Mouse (Mus musculus): ENCODE data around the gene Amt.

The Amt gene

DNA sequence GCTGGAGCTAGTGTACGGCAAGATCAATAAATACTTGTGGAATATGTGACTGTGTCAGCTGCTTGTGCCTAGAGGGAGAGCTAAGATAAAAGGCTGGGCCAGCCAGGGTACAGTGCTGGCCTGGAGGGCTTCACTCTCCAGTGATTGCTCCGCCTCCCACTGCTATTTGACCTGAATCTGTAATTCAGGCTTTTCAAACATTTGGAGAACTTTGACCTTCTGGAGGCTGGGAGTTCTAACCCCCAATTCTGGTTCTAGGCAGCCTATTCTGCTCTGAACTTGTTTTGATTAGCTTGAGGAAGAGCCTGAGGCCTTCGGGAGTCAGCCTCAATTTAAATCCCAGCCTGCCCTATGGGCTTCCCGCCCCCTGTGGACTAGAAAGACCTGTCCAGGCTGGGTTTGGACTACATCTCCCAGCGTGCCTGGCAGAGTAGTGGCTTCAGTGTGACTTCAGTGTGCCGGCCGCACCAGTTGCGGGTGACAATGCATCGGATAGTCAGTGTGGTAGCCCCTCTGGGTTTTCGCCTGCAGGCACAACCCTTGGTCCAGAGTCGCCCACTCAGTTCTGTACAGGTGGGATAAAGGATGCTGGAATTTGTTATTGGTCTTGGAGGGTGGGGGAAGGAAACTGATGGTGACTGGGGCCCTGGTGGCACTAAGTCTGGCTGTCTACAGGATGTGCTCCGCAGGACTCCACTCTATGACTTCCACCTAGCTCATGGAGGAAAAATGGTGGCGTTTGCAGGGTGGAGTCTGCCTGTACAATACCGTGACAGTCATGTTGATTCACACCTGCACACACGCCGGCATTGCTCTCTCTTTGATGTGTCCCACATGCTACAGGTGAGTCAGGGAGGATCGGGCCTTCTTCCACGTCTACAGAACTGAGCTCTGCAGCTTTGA, at the start of gene Amt:
Gene Amt (plus strand): TSS at position 401 of the 903 bp plus-strand sequence.
- in situ Hi-C loops (cut with MboI, MseI), result loop anchor here (10.0 kb wide), 1 partner anchor 788 kb away; the partner anchor contains the start of genes Ccdc51 and Tma7

DNA sequence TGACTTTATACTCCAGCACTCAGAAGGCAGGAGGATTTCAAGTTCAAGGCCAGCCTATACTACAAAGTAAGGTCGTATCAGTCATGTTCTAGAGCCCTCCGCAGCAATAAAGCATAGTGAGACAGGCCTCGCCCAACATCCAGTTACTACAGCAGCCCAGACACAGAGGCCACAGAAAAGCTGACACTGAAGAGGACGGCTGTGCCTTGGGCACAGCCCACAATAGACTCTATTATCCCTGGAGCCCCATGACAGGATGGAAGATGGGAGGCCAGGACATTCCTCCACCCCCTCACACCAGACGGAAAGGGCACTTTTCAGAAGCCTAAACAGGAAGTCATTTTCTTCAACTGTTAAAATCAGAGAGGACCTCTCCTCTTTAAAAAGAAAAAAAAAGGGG, 47.7 kb upstream of the Amt start:
- in situ Hi-C loops (cut with MboI, MseI), result no loop called here

DNA sequence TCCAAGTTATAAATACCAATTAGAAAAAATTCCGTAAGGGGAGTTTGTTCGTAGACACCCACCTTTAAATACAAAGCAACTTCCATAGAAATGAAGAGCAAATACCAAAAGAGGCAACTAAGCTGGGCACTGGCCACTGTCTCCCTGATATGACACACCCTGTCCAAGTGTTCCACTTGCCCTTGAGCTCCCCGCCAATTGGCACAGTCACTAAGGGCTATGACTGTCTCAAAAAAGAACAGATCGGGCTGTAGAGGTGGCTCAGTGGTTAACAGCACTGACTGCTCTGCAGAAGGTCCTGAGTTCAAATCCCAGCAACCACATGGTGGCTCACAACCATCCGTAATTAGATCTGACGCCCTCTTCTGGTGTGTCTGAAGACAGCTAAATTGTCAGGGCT, 44.8 kb upstream of the Amt start:
- in situ Hi-C loops (cut with MboI, MseI), result loop anchor here (10.0 to 25.0 kb wide), 2 partner anchors 577 to 1085 kb away; partner anchors contain the start of genes Fbxw28 and Gnat1

DNA sequence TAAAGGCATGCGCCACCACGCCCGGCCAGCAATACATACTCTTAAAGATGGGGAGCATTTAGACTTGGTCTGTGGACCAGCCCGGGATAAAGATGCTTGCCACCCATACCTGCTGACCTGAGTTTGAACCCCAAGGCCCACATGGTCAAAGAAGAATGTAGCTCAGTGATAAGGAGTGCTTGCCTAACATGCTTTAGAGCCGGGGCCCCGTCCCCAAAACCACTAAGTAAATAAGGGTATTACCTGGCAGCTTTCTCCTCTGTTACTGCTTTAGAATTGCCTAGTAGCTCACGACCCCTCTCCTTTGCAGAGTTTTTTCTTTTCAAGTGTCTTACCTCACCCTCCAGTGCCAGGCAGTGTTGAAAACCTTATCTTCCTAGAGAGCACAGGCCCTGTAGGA, 43.9 kb upstream of the Amt start:
- in situ Hi-C loops (cut with MboI, MseI), result loop anchor here (10.0 to 25.0 kb wide), 2 partner anchors 578 to 1085 kb away; partner anchors contain the start of genes Fbxw28 and Gnat1

DNA sequence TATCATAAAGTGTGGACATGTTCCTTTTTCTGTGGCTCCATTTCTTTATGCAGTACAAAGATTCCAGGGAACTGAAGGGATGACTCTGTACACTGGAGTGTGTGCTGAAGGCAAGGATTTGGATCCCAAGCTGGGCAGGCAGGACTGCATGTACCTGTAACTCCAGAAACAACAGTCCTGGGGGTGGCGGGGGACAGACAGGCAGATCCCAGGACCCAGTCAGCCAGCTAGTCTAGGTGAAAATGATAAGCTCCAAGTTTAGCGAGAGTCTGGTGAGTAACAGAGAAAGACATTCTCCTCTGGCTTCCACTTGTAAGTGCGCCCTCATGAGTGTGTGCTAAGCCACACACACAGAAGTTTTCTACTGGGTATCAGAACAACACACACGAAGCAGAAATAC, 36.1 kb upstream of the Amt start:
- in situ Hi-C loops (cut with MboI, MseI), result loop anchor here (25.0 kb wide), 1 partner anchor 1077 kb away; the partner anchor contains the start of gene Fbxw28

DNA sequence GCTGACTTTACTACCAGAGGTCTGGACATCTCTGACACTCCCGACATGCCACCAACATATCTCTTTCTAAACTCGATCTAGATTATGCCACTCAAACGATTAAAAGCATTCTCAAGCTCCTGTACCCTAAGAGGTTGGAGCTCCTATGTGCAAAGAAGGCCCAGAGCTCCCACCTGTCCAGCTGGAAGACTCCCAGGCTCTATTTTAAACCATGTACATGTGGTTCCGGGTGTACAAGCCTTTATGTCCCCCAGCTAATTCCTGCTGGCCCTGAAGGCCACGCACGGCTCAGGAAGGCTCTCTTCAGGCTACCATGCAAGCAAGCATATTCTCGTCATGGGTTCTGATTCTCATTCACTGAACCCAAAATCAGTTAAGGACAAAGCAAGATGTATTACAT, 34.8 kb upstream of the Amt start:
- in situ Hi-C loops (cut with MboI, MseI), result loop anchor here (25.0 kb wide), 1 partner anchor 1075 kb away; the partner anchor contains the start of gene Fbxw28

DNA sequence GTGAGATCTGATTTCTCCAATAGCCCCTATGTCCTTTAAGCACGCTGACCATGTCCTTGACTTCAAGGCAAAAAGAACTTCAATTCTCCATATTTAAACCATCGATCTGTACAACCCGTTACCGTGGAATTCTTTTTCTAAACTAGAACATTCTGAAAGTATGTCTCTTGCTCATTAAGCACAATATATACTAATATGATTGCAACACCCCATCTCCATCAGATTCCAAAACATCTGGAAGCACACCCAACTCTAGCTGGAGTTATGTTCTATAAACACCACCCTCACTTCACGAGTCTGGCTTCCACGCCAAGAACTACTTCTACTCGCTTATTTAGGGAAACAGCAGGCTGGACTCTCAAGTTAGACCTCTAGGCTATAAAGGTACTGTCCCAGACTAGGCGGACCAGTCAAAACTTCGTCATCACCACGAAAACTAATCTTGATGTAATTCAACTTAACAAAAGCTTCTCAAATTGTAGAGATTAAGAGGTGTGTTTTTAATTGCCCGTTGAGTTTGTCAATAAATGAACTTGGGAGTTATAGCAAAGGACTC, 34.1 kb upstream of the Amt start:
- in situ Hi-C loops (cut with MboI, MseI), result loop anchor here (25.0 kb wide), 1 partner anchor 1075 kb away; the partner anchor contains the start of gene Fbxw28

DNA sequence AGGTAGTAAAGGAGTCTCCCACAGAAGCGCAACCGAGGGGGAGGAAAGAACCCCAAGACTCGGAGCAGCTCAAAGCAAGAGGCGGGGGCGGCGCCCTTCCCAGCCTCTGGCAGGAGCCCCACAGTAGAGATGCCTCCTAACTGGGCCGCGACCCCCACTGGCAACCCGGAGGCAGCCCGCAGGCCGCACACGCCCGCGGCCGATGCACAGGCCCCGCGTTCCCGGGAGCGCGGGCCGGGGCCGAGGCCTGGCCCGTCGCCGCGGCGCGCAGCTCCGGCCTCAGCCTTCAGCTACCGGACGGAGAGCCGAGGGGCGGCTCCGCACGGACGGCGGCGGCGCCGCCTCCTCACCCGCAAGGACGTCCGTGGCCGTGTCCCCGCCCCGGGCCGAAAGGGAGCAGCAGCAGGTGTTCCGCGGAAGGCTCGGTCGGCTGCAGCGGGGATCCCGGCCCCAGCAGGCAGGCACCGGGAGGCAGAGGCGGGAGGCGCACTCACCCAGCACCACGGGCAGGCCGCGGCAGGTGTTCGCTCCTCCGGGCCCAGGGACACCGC, 33.4 kb upstream of the Amt start:
- in situ Hi-C loops (cut with MboI, MseI), result loop anchor here (25.0 kb wide), 1 partner anchor 1074 kb away; the partner anchor contains the start of gene Fbxw28

DNA sequence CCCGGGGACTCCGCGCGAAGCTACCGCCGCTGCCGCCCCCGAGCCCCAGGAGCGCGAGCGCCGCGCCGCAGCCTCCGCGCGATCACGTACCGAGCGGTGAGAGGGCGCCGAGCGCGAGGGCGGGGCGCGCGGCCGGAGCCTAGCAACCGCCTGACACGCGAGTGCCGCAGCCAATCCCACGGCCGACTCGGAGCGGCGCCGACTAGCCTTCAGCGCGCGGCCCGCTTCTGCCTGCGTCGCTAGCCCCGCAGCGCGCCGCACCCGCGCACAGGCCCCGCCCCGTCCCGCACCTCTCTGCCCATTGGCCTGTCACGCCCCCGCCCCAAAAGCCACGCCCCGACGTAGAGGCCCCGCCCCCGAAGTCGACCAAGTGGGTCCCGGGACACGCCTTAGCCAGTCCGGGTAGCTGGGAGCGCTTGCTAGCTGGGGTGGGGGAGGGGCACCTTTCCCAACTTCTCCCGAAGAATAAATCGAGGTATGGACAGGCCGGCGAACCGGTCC, 32.9 kb upstream of the Amt start, which contains the start of gene Dag1:
Gene Dag1 (minus strand): TSS at position 269 of the 501 bp plus-strand sequence.
- in situ Hi-C loops (cut with MboI, MseI), result loop anchor here (25.0 kb wide), 1 partner anchor 1074 kb away; the partner anchor contains the start of gene Fbxw28

DNA sequence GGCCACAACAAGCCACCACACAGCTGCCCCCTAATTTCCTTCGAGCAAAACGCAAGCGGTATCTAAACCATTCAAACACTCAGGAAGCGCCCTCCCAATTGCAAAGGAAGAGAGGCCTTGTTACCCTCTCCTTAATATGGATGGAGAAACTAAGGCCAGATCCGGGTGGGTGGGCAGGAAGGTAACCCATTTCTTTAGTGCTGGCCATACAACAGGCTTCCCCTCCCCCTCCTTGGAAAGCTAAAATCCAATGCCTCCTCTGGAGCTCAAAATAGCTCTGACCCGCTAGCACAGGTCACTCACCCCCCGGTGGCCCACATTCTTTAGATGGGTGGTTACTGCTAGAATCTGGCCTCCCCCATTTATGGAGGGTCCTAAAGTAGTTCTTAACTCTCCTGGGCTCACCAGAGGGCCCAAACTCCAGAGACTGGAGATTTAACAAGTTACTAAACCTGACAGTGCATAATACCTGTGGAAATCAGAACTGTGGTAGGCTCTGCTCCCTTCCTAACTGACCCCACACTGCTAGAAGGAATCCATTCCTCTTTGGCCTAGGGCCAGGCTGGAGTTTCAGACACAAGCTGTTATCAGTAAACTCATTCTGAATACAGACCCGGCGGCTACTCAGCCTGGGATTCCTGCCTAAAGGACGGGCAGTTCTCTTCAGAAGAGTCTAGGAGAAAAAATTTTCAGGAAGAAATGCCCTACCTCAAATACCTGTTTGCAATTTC, 32.3 kb upstream of the Amt start:
- in situ Hi-C loops (cut with MboI, MseI), result loop anchor here (25.0 kb wide), 1 partner anchor 1073 kb away; the partner anchor contains the start of gene Fbxw28

DNA sequence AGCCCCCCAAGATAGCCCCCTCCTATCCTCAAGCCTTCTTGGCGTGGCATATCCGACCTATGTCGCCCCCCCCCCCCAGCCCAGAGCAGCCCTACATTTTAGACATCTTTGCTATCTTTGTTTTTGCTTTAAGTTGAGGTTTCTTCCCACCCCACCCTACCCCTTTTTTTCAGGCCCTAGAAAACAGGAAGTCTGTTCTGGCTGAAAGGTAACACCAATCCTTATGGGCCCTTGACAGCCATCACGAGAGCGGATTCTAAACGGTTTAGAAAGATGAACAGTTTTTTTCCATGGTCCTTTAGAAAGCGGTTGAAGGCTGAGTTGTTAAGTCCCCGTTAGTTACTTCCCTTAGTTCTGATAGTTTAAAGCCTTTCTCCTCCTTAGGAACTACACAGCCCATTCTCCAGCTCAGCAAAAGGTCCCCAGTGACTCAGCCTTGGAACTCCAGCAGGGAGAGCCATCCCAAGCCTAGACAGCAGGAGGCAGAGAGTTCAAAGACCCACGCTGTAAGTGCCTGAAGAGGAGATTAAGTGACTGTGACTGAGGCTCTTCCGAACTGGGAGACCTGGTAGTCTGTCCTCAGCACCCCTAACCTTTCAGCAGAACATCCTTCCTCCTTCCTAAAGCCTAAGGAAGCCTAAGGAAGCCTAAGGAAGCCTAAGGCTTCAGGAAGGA, 30.3 kb upstream of the Amt start:
- in situ Hi-C loops (cut with MboI, MseI), result loop anchor here (25.0 kb wide), 1 partner anchor 1071 kb away; the partner anchor contains the start of gene Fbxw28

DNA sequence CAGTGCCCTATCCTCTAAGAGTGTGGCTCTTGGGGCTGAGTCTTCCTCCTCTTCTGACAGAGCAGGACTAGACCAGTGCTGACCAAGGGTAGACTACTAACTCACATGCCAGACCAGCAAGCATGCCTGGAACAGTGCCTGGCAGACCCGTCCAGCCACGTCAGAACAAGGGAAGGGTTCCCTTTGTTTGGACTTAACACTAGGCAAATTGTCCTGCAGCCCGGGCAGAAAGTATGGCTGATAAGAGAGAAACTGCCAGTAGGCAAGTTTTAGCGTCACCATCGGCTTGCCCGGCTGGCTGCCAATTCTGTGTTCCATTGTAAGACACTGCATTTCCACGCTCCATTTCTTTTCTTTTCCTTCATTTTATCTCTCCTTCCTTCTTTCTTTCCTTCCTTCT, 29.0 kb upstream of the Amt start:
- in situ Hi-C loops (cut with MboI, MseI), result loop anchor here (25.0 kb wide), 1 partner anchor 1070 kb away; the partner anchor contains the start of gene Fbxw28

DNA sequence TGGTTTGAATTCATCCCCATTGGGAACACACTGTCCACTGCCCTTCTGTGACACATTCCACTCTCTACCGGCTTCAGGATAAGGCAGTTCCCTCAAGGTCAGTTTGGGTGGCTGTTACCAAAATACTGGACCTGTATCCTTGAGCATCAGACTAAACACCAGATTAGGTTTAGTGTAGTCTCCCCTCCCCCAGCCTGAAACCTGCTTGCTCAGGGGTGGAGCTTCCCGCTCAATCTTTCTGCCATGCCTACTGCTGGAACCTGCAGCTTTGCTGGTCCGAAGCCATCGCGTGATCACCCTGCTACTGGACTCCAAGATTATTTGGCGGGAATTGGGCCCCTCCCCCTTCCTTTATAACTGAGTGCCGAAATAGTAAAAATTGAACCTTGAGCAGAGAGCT, 28.0 kb upstream of the Amt start:
- in situ Hi-C loops (cut with MboI, MseI), result loop anchor here (25.0 kb wide), 1 partner anchor 1069 kb away; the partner anchor contains the start of gene Fbxw28

DNA sequence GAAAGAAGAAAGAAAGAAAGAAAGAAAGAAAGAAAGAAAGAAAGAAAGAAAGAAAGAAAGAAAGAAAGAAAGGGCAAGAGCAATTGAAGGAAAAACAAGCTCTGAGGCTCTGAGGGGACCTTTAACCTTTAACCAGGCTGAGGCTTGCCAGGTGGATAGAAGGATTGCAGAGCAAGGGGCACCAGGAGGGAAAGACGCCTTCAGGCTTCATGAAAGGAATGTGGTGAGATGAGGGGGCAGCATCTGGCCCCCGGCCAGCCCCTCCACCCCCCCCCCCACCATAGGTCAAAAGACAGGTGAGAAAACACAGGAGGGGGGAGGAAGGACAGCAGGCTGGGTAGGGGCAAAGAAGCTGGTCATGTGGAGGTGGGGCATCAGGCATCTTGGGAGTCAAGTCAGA, 24.7 kb upstream of the Amt start:
- in situ Hi-C loops (cut with MboI, MseI), result loop anchor here (25.0 kb wide), 1 partner anchor 1065 kb away; the partner anchor contains the start of gene Fbxw28

DNA sequence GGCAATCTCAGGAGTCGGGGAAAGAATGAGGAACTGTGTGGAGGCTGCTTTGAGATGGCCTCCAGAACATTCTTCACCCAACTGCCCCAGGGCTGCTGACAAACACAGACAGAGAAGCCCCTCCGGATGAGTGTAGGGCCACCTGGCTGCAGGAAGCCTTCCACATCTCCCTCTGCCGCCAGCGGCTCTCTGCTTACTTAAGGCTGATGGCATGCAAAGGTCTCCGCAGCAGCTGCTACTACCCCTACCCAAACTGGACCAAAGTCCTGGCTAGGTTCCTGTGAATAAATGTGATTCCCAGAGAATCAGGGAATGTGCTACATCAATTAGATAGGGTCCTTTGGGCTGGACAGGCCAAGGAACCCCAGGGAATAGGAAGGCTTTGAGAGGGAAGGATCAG, 24.0 kb upstream of the Amt start:
- in situ Hi-C loops (cut with MboI, MseI), result loop anchor here (25.0 kb wide), 1 partner anchor 1065 kb away; the partner anchor contains the start of gene Fbxw28

DNA sequence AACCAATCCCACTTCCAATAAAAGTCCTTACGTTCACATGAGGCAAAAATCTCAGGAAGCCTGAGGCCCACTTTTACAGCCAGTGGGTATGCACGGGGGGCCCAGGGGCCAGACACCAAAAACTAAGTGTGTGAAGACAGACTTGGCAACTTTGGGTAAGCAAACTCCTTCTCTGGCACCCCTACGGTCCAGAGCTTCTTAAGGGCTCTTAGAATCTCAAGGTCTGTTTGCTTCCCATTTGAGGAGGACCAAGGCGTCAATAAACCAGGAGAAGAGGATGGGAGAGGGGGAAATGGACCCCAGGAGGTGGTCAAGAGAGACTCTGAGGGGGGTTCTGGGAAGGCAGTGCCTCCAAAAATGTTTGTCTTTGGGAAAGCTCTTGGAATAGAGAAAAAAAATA, 23.2 kb upstream of the Amt start:
- in situ Hi-C loops (cut with MboI, MseI), result loop anchor here (25.0 kb wide), 1 partner anchor 1064 kb away; the partner anchor contains the start of gene Fbxw28

DNA sequence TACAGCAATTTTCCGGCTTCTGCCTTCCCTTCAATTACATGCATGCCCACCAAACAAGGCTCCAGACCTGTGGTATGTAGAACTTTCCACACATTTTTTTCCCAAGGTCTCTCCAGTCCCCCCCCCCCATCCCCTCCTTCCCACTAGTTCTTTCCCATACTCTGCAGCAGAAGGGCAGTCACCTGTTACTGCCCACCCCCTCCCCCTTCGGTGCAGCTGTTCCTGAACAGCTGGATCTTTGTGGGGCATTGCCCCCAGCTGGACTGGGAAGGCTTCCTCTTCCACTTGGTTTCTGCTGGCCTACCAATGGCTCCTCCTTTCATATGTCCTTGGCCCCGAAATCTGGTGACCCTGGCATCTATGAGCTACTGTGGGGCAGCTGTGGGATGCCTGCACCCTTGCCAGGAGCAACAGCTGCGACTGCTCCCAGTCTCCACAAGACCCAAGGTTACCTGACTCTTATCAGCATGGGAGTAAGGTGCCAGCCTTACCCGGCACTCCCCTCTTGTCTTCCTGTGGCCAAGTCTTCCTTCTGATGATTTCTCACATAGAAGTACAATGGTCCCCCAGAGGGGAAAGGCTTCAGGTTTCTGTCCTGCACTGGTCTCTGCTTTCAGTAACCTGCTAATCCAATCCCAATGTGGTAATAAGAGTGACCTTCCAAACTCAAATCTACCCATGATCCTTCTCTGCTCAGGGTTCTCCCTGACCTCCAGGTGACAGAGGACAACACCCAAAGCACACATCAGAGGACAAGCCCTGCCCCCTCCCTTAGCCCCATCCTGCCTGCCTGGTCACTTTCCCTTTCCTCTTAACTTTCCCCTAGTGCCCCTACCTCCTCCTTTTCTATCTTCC, 21.9 kb upstream of the Amt start:
- in situ Hi-C loops (cut with MboI, MseI), result loop anchor here (25.0 kb wide), 1 partner anchor 1063 kb away; the partner anchor contains the start of gene Fbxw28

DNA sequence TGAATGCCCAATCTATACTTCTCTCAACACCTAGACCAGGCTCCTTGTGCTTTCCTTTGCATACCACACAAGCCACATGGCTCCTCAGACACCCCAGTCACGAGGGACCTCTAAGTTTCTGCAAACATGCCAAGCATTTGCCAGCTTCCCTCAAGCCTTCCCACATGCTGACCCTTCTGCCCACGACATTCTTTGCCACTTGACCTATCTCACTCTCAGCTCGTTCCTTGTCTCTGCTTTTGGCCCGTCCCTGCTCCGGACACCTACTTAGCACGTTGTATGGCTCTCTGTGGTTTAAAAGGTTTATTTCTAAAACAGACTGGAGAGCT, 21.4 kb upstream of the Amt start:
- in situ Hi-C loops (cut with MboI, MseI), result no loop called here

Data from T-helper 2 cell (primary cell).